27 mouse cellular contexts compared by ENCODE assay signal in genomic region chr13:45934841-45935240, GRCm38 (mm10). TPM values are rescaled to one million over a fixed set of nuclear protein-coding genes. Genes with fewer than 3 reads are reported as not detected.
A peak's percentile ranks its signal among the peaks of the same experiment; 100 is the strongest.
DNase-seq lines count a peak whose midpoint lies in the region; ATAC-seq and TF ChIP-seq lines count a peak whose summit lies in the region.
"Had no signal": no experiment of that assay in that cellular context is flagged by ENCODE, and none has a peak within 500 bp of the region (broad histone marks: within the 10 kb centered on the region; RNA-seq: fewer than 3 reads in every experiment).

No protein-coding gene starts in this region.

- no peaks in the 10 kb centered on the region for H3K9me3 ChIP-seq in heart, embryonic 10.5 days
- H3K9me3 ChIP-seq in heart, embryonic 13.5 days: peaks cover 4% of the 10 kb centered on the region; the same call in 1 of the 2 replicates
- H3K9me3 ChIP-seq in heart, embryonic 16.5 days (replicated peaks; ENCODE audit: control insufficient read depth, low read length): peaks cover 5% of the 10 kb centered on the region; the same call in 1 of the 2 replicates
- H3K9me3 ChIP-seq: hindbrain, embryonic 13.5 days had no signal

- no peak for ATAC-seq in heart, embryonic 13.5 days (ENCODE audit: extremely low read depth, insufficient number of reproducible peaks, low FRiP score, low TSS enrichment)
- no peak for ATAC-seq in heart, embryonic 16.5 days (replicated peaks; ENCODE audit: extremely low read depth, insufficient read depth, low FRiP score)
- ATAC-seq: forebrain, embryonic 13.5 days; hindbrain, embryonic 16.5 days; inflammation-experienced regulatory T-cells, adult 6 months; intestine, embryonic 16.5 days; Patski had no signal

- H3K36me3 ChIP-seq in heart, embryonic 10.5 days: 0 out of 2 replicates have a peak, but pooled peaks cover 5% of the 10 kb centered on the region
- H3K36me3 ChIP-seq in heart, embryonic 13.5 days: peaks cover 16% of the 10 kb centered on the region
- peaks cover 4% of the 10 kb centered on the region; the same call in 1 of the 2 replicates for H3K36me3 ChIP-seq in heart, embryonic 16.5 days (ENCODE audit: control insufficient read depth, insufficient read depth)
- H3K36me3 ChIP-seq in thymus, adult 2 months (ENCODE audit: control insufficient read depth, insufficient read depth, low read length): no peaks in the 10 kb centered on the region
- H3K36me3 ChIP-seq: hindbrain, embryonic 13.5 days had no signal

- TF ChIP-seq POLR2A in thymus, adult 2 months (IDR thresholded peaks at IDR 0.05; ENCODE audit: control insufficient read depth, extremely low read depth, insufficient read depth, low read length, poor library complexity): no peak

- peaks cover 20% of the 10 kb centered on the region for H3K4me1 ChIP-seq in heart, embryonic 10.5 days
- H3K4me1 ChIP-seq in heart, embryonic 13.5 days: peaks cover 39% of the 10 kb centered on the region
- H3K4me1 ChIP-seq in heart, embryonic 16.5 days (ENCODE audit: control insufficient read depth, insufficient read depth, low read length): peaks cover 22% of the 10 kb centered on the region
- no peaks in the 10 kb centered on the region for H3K4me1 ChIP-seq in thymus, adult 2 months (replicated peaks; ENCODE audit: control insufficient read depth, insufficient read depth, low read length)
- H3K4me1 ChIP-seq: hindbrain, embryonic 10.5 days; hindbrain, embryonic 13.5 days had no signal

- no peak overlapping the region for H3K4me3 ChIP-seq in heart, embryonic 10.5 days
- no peak overlapping the region for H3K4me3 ChIP-seq in heart, embryonic 13.5 days
- H3K4me3 ChIP-seq in heart, embryonic 16.5 days (ENCODE audit: low read length): no peak overlapping the region
- no peak overlapping the region for H3K4me3 ChIP-seq in thymus, adult 2 months (ENCODE audit: control insufficient read depth, insufficient read depth, low read length)
- H3K4me3 ChIP-seq: forebrain, embryonic 10.5 days; forebrain, embryonic 13.5 days; hindbrain, embryonic 10.5 days; hindbrain, embryonic 13.5 days had no signal

- no peak overlapping the region; the same call in none of the 2 replicates for H3K9ac ChIP-seq in heart, embryonic 13.5 days
- no peak overlapping the region for H3K9ac ChIP-seq in heart, embryonic 16.5 days (ENCODE audit: low read length)
- H3K9ac ChIP-seq: forebrain, embryonic 13.5 days; hindbrain, embryonic 13.5 days had no signal

- intact Hi-C loops in heart, postnatal 25 days (cut with DNase I): no loop called here

- no peaks in the 10 kb centered on the region for H3K27me3 ChIP-seq in heart, embryonic 10.5 days (ENCODE audit: insufficient read depth, poor library complexity, severe bottlenecking)
- no peaks in the 10 kb centered on the region for H3K27me3 ChIP-seq in heart, embryonic 13.5 days (replicated peaks)
- no peaks in the 10 kb centered on the region for H3K27me3 ChIP-seq in heart, embryonic 16.5 days (ENCODE audit: control insufficient read depth, insufficient read depth, low read length)
- H3K27me3 ChIP-seq in thymus, adult 2 months (ENCODE audit: control insufficient read depth, insufficient read depth, low read length): no peaks in the 10 kb centered on the region
- H3K27me3 ChIP-seq: CH12.LX; forebrain, embryonic 13.5 days; hindbrain, embryonic 13.5 days; Patski had no signal

- peak overlapping the region; percentile 53; the same call in 1 of the 2 replicates for H3K27ac ChIP-seq in heart, embryonic 10.5 days
- H3K27ac ChIP-seq in heart, embryonic 13.5 days (replicated peaks): peak overlapping the region; percentile 51
- peak overlapping the region; percentile 78; the same call in 1 of the 2 replicates for H3K27ac ChIP-seq in heart, embryonic 16.5 days (ENCODE audit: low read length)
- no peak overlapping the region for H3K27ac ChIP-seq in thymus, adult 2 months (ENCODE audit: control insufficient read depth, insufficient read depth, low read length)
- H3K27ac ChIP-seq: forebrain, embryonic 10.5 days; forebrain, embryonic 13.5 days; hindbrain, embryonic 10.5 days had no signal

- no peak for TF ChIP-seq CTCF in thymus, adult 2 months (IDR thresholded peaks at IDR 0.05; ENCODE audit: borderline replicate concordance, control insufficient read depth, extremely low read depth, insufficient read depth, low read length, poor library complexity)

- 51% methylated on average over 6 of the region's 6 CpGs for WGBS in heart, embryonic 10.5 days
- 41% methylated on average over 6 of the region's 6 CpGs for WGBS in heart, embryonic 13.5 days
- WGBS in heart, embryonic 16.5 days: 51% methylated on average over 6 of the region's 6 CpGs
- 97% methylated on average over 6 of the region's 6 CpGs for WGBS in thymus, adult 2 months

- DNase-seq in heart, embryonic 10.5 days (ENCODE audit: low spot score): no peak
- no peak for DNase-seq in heart, adult 18-20 months
- DNase-seq in heart, postnatal 25 days (ENCODE audit: low spot score): no peak
- DNase-seq in heart, adult 8-10 months (ENCODE audit: low spot score): no peak
- DNase-seq in retina, postnatal 1 day: peak; percentile 29
- no peak for DNase-seq in thymus, adult 2 months
- DNase-seq: adrenal gland, postnatal 10 days; adrenal gland, postnatal 36 days; B cell, adult 2 months; cerebellum, adult 18-20 months; cerebellum, adult 9-10 months; cerebellum, postnatal 14 days; gastrocnemius, postnatal 10 days; gastrocnemius, postnatal 36 days; heart, postnatal 10 days; kidney, adult 2 months had no signal

- peak overlapping the region; percentile 12; the same call in 1 of the 2 replicates for H3K4me2 ChIP-seq in heart, embryonic 13.5 days
- H3K4me2 ChIP-seq in heart, embryonic 16.5 days (ENCODE audit: low read depth, low read length): no peak overlapping the region
- H3K4me2 ChIP-seq: forebrain, embryonic 13.5 days; hindbrain, embryonic 13.5 days had no signal

RNA-seq across cellular contexts. Expression of gene Atxn1, which starts 30.0 kb away (rescaled TPM):
- 3.9 and 6.2 TPM in 2 replicates for polyA plus RNA-seq in heart, embryonic 10.5 days (2016; fragmentation: Nextera tagmentation; extraction: Ambion mirVana)
- total RNA-seq in heart, adult 18-20 months (2021): 10 to 100 TPM; 28.5 to 34.3 TPM
- polyA plus RNA-seq in heart, embryonic 13.5 days (2015; fragmentation: Nextera tagmentation; extraction: Ambion mirVana): 5.8 and 7.2 TPM in 2 replicates
- 10 to 100 TPM; 35.1 to 36.0 TPM for total RNA-seq in heart, postnatal 25 days (2021)
- polyA plus RNA-seq in heart, embryonic 16.5 days (2015; fragmentation: Nextera tagmentation; extraction: Ambion mirVana): 7.2 and 7.7 TPM in 2 replicates
- total RNA-seq in heart, adult 8-10 months (2022): 10 to 100 TPM; 33.5 to 37.8 (median 35.8) TPM
- 13.5 and 17.5 TPM in 2 replicates for polyA plus RNA-seq in thymus, adult 2 months (2012; rRNA removed)
